16 mouse cellular contexts compared by ENCODE assay signal in genomic region chr12:8287970-8288369, GRCm38 (mm10). TPM values are rescaled to one million over a fixed set of nuclear protein-coding genes. Genes with fewer than 3 reads are reported as not detected.
DNase-seq lines count a peak whose midpoint lies in the region; ATAC-seq and TF ChIP-seq lines count a peak whose summit lies in the region.
"Had no signal": no experiment of that assay in that cellular context is flagged by ENCODE, and none has a peak within 500 bp of the region (broad histone marks: within the 10 kb centered on the region; RNA-seq: fewer than 3 reads in every experiment).

No protein-coding gene starts in this region.

- H3K4me2 ChIP-seq in forebrain, embryonic 11.5 days (ENCODE audit: low read depth, low read length, severe bottlenecking): no peak overlapping the region
- H3K4me2 ChIP-seq in forebrain, embryonic 15.5 days (replicated peaks): no peak overlapping the region
- H3K4me2 ChIP-seq in hindbrain, embryonic 14.5 days (replicated peaks): no peak overlapping the region
- H3K4me2 ChIP-seq: midbrain, embryonic 12.5 days; stomach, embryonic 15.5 days had no signal

- no peaks in the 10 kb centered on the region; the same call in 1 of the 2 replicates for H3K9me3 ChIP-seq in forebrain, embryonic 11.5 days (ENCODE audit: control insufficient read depth, low read length)
- no peaks in the 10 kb centered on the region for H3K9me3 ChIP-seq in forebrain, embryonic 15.5 days
- H3K9me3 ChIP-seq in hindbrain, embryonic 14.5 days (ENCODE audit: control insufficient read depth, low read length): no peaks in the 10 kb centered on the region
- H3K9me3 ChIP-seq: midbrain, embryonic 12.5 days; stomach, embryonic 15.5 days had no signal

- DNase-seq in forebrain, embryonic 11.5 days (ENCODE audit: low spot score): peak; percentile 49
- DNase-seq in layer of hippocampus, adult 2 months (ENCODE audit: low spot score in 2 of 2): no peak
- DNase-seq in layer of hippocampus, adult 11-12 months (ENCODE audit: low spot score): no peak
- peak; percentile 57 for DNase-seq in thymus, postnatal 4 days
- no peak for DNase-seq in thymus, postnatal 10 days (ENCODE audit: low spot score in 2 of 2)
- DNase-seq in cerebellum, adult 9-11 months: no peak
- DNase-seq in hindbrain, embryonic 14.5 days (ENCODE audit: low spot score): no peak
- DNase-seq: B cell, adult 2 months; forebrain, postnatal 0 days; gastrocnemius, postnatal 36 days had no signal

- 0 out of 2 replicates have a peak, but pooled peaks cover 1% of the 10 kb centered on the region for H3K4me1 ChIP-seq in forebrain, embryonic 11.5 days (replicated peaks; ENCODE audit: control insufficient read depth, insufficient read depth, low read length)
- H3K4me1 ChIP-seq in forebrain, embryonic 15.5 days: peaks cover 7% of the 10 kb centered on the region
- peaks cover 6% of the 10 kb centered on the region; the same call in 1 of the 2 replicates for H3K4me1 ChIP-seq in hindbrain, embryonic 14.5 days (replicated peaks; ENCODE audit: control insufficient read depth, insufficient read depth, low read length)
- H3K4me1 ChIP-seq: stomach, embryonic 15.5 days had no signal

- H3K36me3 ChIP-seq in forebrain, embryonic 11.5 days (ENCODE audit: control insufficient read depth, insufficient read depth, low read length): no peaks in the 10 kb centered on the region
- H3K36me3 ChIP-seq in forebrain, embryonic 15.5 days: no peaks in the 10 kb centered on the region
- H3K36me3 ChIP-seq in hindbrain, embryonic 14.5 days (replicated peaks; ENCODE audit: control insufficient read depth, insufficient read depth): no peaks in the 10 kb centered on the region
- H3K36me3 ChIP-seq: stomach, embryonic 15.5 days had no signal

- WGBS in forebrain, embryonic 11.5 days: 64% methylated on average over 3 of the region's 3 CpGs
- 75% methylated on average over 3 of the region's 3 CpGs for WGBS in forebrain, embryonic 15.5 days
- WGBS in hindbrain, embryonic 14.5 days: 59% methylated on average over 3 of the region's 3 CpGs

- H3K9ac ChIP-seq in forebrain, embryonic 11.5 days (ENCODE audit: low read length): no peak overlapping the region
- no peak overlapping the region for H3K9ac ChIP-seq in forebrain, embryonic 15.5 days (replicated peaks)
- no peak overlapping the region for H3K9ac ChIP-seq in hindbrain, embryonic 14.5 days
- H3K9ac ChIP-seq: forebrain, postnatal 0 days; midbrain, embryonic 12.5 days; stomach, embryonic 15.5 days had no signal

- TF ChIP-seq CTCF in layer of hippocampus, adult 2 months (conservative IDR thresholded peaks at IDR 0.05): peak; percentile 33

- no peak for ATAC-seq in forebrain, embryonic 11.5 days (replicated peaks; ENCODE audit: low FRiP score)
- no peak for ATAC-seq in forebrain, embryonic 15.5 days (replicated peaks)
- ATAC-seq in hindbrain, embryonic 14.5 days (ENCODE audit: low FRiP score): no peak
- ATAC-seq: forebrain, postnatal 0 days had no signal

- peaks cover 2% of the 10 kb centered on the region; the same call in 1 of the 2 replicates for H3K27me3 ChIP-seq in forebrain, embryonic 11.5 days (ENCODE audit: control insufficient read depth, insufficient read depth, low read length)
- H3K27me3 ChIP-seq in forebrain, embryonic 15.5 days: no peaks in the 10 kb centered on the region
- H3K27me3 ChIP-seq in hindbrain, embryonic 14.5 days (ENCODE audit: control insufficient read depth, insufficient read depth, low read length): no peaks in the 10 kb centered on the region
- H3K27me3 ChIP-seq: stomach, embryonic 15.5 days had no signal

- no peak overlapping the region for H3K4me3 ChIP-seq in forebrain, embryonic 11.5 days (ENCODE audit: low read depth, low read length)
- no peak overlapping the region for H3K4me3 ChIP-seq in forebrain, embryonic 15.5 days
- no peak overlapping the region for H3K4me3 ChIP-seq in layer of hippocampus, adult 2 months
- no peak overlapping the region for H3K4me3 ChIP-seq in hindbrain, embryonic 14.5 days (replicated peaks; ENCODE audit: low read length)
- H3K4me3 ChIP-seq: midbrain, embryonic 12.5 days; stomach, embryonic 15.5 days had no signal

- H3K27ac ChIP-seq in forebrain, embryonic 11.5 days (ENCODE audit: low read depth, low read length): no peak overlapping the region
- no peak overlapping the region for H3K27ac ChIP-seq in forebrain, embryonic 15.5 days (replicated peaks)
- H3K27ac ChIP-seq in layer of hippocampus, adult 2 months: no peak overlapping the region
- no peak overlapping the region for H3K27ac ChIP-seq in hindbrain, embryonic 14.5 days
- H3K27ac ChIP-seq: midbrain, embryonic 12.5 days; stomach, embryonic 15.5 days had no signal

RNA-seq across cellular contexts. Expression of gene Gdf7, which starts 13.8 kb away (rescaled TPM):
- 0.75 TPM in 1 of 2 replicates, not detected in the other for polyA plus RNA-seq in forebrain, embryonic 11.5 days (2014; fragmentation: Nextera tagmentation; extraction: Ambion mirVana)
- 0.13 and 0.19 TPM in 2 replicates for polyA plus RNA-seq in forebrain, embryonic 15.5 days (2015; fragmentation: Nextera tagmentation; extraction: Ambion mirVana)
- total RNA-seq in layer of hippocampus, adult 2 months (2021): not detected
- 0.14 and 0.67 TPM in 2 replicates for polyA plus RNA-seq in hindbrain, embryonic 14.5 days (2014; fragmentation: Nextera tagmentation; extraction: Ambion mirVana)
- total RNA-seq: gastrocnemius, postnatal 36 days had no signal
- polyA plus RNA-seq: intestine, embryonic 14.5 days; liver, embryonic 16.5 days; small intestine, adult 2 months; stomach, embryonic 15.5 days had no signal

RNA-seq across cellular contexts. Expression of gene Hs1bp3, which starts 25.3 kb away (rescaled TPM):
- polyA plus RNA-seq in forebrain, embryonic 11.5 days (2014; fragmentation: Nextera tagmentation; extraction: Ambion mirVana): 7.8 and 10.5 TPM in 2 replicates
- polyA plus RNA-seq in forebrain, embryonic 15.5 days (2015; fragmentation: Nextera tagmentation; extraction: Ambion mirVana): 11.0 and 11.6 TPM in 2 replicates
- 10 to 100 TPM; 12.2 to 15.1 TPM for total RNA-seq in layer of hippocampus, adult 2 months (2021)
- polyA plus RNA-seq in hindbrain, embryonic 14.5 days (2014; fragmentation: Nextera tagmentation; extraction: Ambion mirVana): 5.9 and 6.2 TPM in 2 replicates

Comparison
In these comparisons a context has a peak if more than half of its experiments do, and no peak if none do; other contexts are left out.
1. DNase-seq: peak in forebrain, embryonic 11.5 days (single experiment) and thymus, postnatal 4 days (single experiment); none in layer of hippocampus, adult 2 months (0 of 2), layer of hippocampus, adult 11-12 months (single experiment), thymus, postnatal 10 days (0 of 2), cerebellum, adult 9-11 months (single experiment) and hindbrain, embryonic 14.5 days (single experiment).